ENCODE assay signal across 16 mouse cellular contexts in the genomic region with DNA sequence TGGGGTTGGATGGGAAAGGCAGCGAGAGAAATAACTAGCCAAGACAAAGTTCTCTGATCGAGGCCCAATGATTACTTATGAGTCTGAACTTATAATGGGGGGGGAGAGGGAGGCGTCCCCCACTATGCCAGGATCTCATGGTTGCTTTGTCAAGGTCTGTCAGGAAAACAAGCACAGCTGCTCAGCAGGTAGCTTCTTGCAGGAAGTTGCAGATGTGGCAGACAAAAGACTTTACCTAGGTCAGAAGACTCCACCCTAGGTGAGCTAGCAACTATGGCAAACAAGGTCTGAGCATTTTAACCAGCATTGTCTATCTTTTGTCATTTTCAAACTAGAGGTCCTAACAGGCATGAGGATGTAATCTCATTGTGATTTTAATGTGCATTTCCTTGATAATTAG.
"Had no signal": no experiment of that assay in that cellular context is flagged by ENCODE, and none has a peak within 500 bp of the region (broad histone marks: within the 10 kb centered on the region; RNA-seq: fewer than 3 reads in every experiment).

No protein-coding gene starts in this region.

- H3K9me3 ChIP-seq: neural tube, embryonic 13.5 days; neural tube, embryonic 15.5 days; stomach, embryonic 15.5 days had no signal

- H3K4me3 ChIP-seq: neural tube, embryonic 13.5 days; neural tube, embryonic 15.5 days; stomach, embryonic 15.5 days had no signal

- H3K9ac ChIP-seq: neural tube, embryonic 13.5 days; neural tube, embryonic 15.5 days; stomach, embryonic 15.5 days had no signal

- H3K36me3 ChIP-seq: neural tube, embryonic 13.5 days; neural tube, embryonic 15.5 days; stomach, embryonic 15.5 days had no signal

- DNase-seq: retina, postnatal 1 day; right cerebral cortex, adult 18-20 months; right cerebral cortex, postnatal 14 days; right cerebral cortex, postnatal 25 days; right cerebral cortex, postnatal 4 days; spleen, adult 18-20 months; thymus, adult 18-20 months; thymus, adult 2 months; thymus, postnatal 14 days; thymus, postnatal 25 days; thymus, postnatal 36 days; thymus, postnatal 4 days had no signal

- H3K4me1 ChIP-seq: neural tube, embryonic 15.5 days; stomach, embryonic 15.5 days had no signal

- H3K27ac ChIP-seq: neural tube, embryonic 13.5 days; neural tube, embryonic 15.5 days; stomach, embryonic 15.5 days; stomach, postnatal 0 days had no signal

- H3K4me2 ChIP-seq: neural tube, embryonic 13.5 days; neural tube, embryonic 15.5 days; stomach, embryonic 15.5 days had no signal

- H3K27me3 ChIP-seq: neural tube, embryonic 13.5 days; neural tube, embryonic 15.5 days; stomach, embryonic 15.5 days had no signal
